Mouse (Mus musculus) cerebellum, adult 2 months (tissue): ENCODE data around the gene Pcbp1.

Source experiments
- CTCF ChIP-seq: fragments of 200-500 bp; IDR thresholded peaks from 2 replicates; pipeline ENCODE4 v1.5.1; 2011; ENCODE audit warnings: low read depth, mild to moderate bottlenecking, control low read depth, low read length, moderate library complexity, borderline replicate concordance; ENCODE audit not compliant: insufficient read depth
- POLR2A ChIP-seq: fragments of 200-500 bp; IDR thresholded peaks from 2 replicates; pipeline ENCODE4 v1.6.1; 2011; ENCODE audit warnings: low read length, control low read depth, borderline replicate concordance; ENCODE audit not compliant: insufficient read depth

- TF ChIP-seq CTCF (no peak), POLR2A (no peak)
These were observed 21.8 kb upstream of the Pcbp1 start for GRCm38 (mm10) chr6:86547880-86548367.
